Mouse (Mus musculus): ENCODE measurements around the gene Rraga. TPM values are rescaled to one million over a fixed set of nuclear protein-coding genes. Genes with fewer than 3 reads are reported as not detected.

The Rraga gene
- 38.6 and 39.9 TPM in 2 replicates for total RNA-seq (2023)

GRCm38 (mm10) chr4:86575283-86575983 lies at the start of gene Rraga:
Gene Rraga, plus strand, starts transcription at chr4:86575668.

GRCm38 (mm10) chr4:86558228-86558627 lies 17.2 kb upstream of the Rraga start, which contains the start of gene Saxo1:
Gene Saxo1, minus strand, starts transcription at chr4:86558328.

GRCm38 (mm10) chr4:86611524-86612288 lies 36.2 kb downstream of the Rraga start, which contains the start of gene Haus6:
Gene Haus6, minus strand, starts transcription at chr4:86612055.

Other genes with a start within 250 kb of the Rraga start
- gene Saxo1, start 17.3 kb upstream of the Rraga start, total RNA-seq (2023) = not detected in 2 replicates
- 5.4 and 14.4 TPM in 2 replicates for gene Haus6, start 36.4 kb downstream of the Rraga start, total RNA-seq (2023)
- gene Plin2, start 94.4 kb downstream of the Rraga start, total RNA-seq (2023) = 208 and 243 TPM in 2 replicates
- gene Dennd4c, start 172.9 kb downstream of the Rraga start, total RNA-seq (2023) = 9.7 and 13.6 TPM in 2 replicates

Data from neutrophil, adult 65 days (primary cell).